Mouse (Mus musculus): Measurements from ENCODE around the gene Klk7.

The Klk7 gene

DNA sequence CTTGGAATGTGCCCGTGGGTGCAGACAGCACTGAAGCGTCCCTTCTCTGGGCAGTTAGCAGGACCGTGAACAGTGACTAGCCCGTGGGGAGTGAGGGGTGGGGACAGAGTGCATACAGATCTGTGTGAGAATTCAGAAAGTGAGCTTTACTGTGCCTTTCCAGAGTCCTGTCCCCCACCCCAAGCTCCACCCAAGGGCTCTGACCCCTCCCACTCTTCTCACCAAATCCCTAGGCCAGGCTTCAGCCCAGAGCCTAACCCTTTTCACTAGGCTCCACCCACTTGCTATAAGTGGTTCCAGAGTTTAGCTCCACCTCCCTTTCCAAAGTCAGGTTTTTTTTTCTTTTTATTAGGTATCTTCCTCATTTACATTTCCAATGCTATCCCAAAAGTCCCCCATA, 32.7 kb downstream of the Klk7 start:
- Histone ChIP-seq H3K4me1 (replicated peaks; ENCODE audit: low read depth, low read length) (peaks cover 11% of the 10 kb centered on the region; the same call in 1 of the 2 replicates), H3K9me3 (ENCODE audit: low read length) (peaks cover 5% of the 10 kb centered on the region; the same call in 1 of the 2 replicates), H3K36me3 (ENCODE audit: insufficient read depth, low read length) (no peaks in the 10 kb centered on the region), H3K27me3 (ENCODE audit: insufficient read depth, low read length) (no peaks in the 10 kb centered on the region), H3K4me3 (replicated peaks; ENCODE audit: low read length) (no peak overlapping the region)
- TF ChIP-seq POU5F1 (IDR thresholded peaks at IDR 0.05; ENCODE audit: borderline replicate concordance, low read length) (no peak), CTCF (conservative IDR thresholded peaks at IDR 0.05; ENCODE audit: low read length) (no peak), NANOG (IDR thresholded peaks at IDR 0.05; ENCODE audit: borderline replicate concordance, low read length) (no peak)

- Histone ChIP-seq H3K4me3 (replicated peaks; ENCODE audit: low read length) (no peak overlapping the region), H3K27me3 (ENCODE audit: insufficient read depth, low read length) (0 out of 2 replicates have a peak, but pooled peaks cover 2% of the 10 kb centered on the region), H3K4me1 (replicated peaks; ENCODE audit: low read depth, low read length) (peaks cover 36% of the 10 kb centered on the region), H3K36me3 (ENCODE audit: insufficient read depth, low read length) (no peaks in the 10 kb centered on the region), H3K9me3 (ENCODE audit: low read length) (no peaks in the 10 kb centered on the region)
- TF ChIP-seq CTCF (conservative IDR thresholded peaks at IDR 0.05; ENCODE audit: low read length) (no peak), NANOG (IDR thresholded peaks at IDR 0.05; ENCODE audit: borderline replicate concordance, low read length) (no peak), POU5F1 (IDR thresholded peaks at IDR 0.05; ENCODE audit: borderline replicate concordance, low read length) (no peak)
Measured at GRCm38 (mm10) chr7:43851616-43852015, 40.5 kb downstream of the Klk7 start.

GRCm38 (mm10) chr7:43854642-43855380, 43.7 kb downstream of the Klk7 start:
- no peaks in the 10 kb centered on the region for H3K9me3 ChIP-seq (ENCODE audit: low read length)
- H3K36me3 ChIP-seq (ENCODE audit: insufficient read depth, low read length), result no peaks in the 10 kb centered on the region
- peaks cover 4% of the 10 kb centered on the region; the same call in 1 of the 2 replicates for H3K27me3 ChIP-seq (ENCODE audit: insufficient read depth, low read length)

GRCm38 (mm10) chr7:43855709-43856108, 44.6 kb downstream of the Klk7 start:
- peaks cover 6% of the 10 kb centered on the region for H3K27me3 ChIP-seq (ENCODE audit: insufficient read depth, low read length)
- TF ChIP-seq POU5F1 (IDR thresholded peaks at IDR 0.05; ENCODE audit: borderline replicate concordance, low read length) (no peak), CTCF (conservative IDR thresholded peaks at IDR 0.05; ENCODE audit: low read length) (no peak), NANOG (IDR thresholded peaks at IDR 0.05; ENCODE audit: borderline replicate concordance, low read length) (no peak)
- peaks cover 47% of the 10 kb centered on the region for H3K4me1 ChIP-seq (replicated peaks; ENCODE audit: low read depth, low read length)
- no peaks in the 10 kb centered on the region for H3K9me3 ChIP-seq (ENCODE audit: low read length)
- H3K4me3 ChIP-seq (replicated peaks; ENCODE audit: low read length), result no peak overlapping the region
- H3K36me3 ChIP-seq (ENCODE audit: insufficient read depth, low read length), result no peaks in the 10 kb centered on the region

More at GRCm38 (mm10) chr7:43854642-43855380, 43.7 kb downstream of the Klk7 start:
- H3K4me3 ChIP-seq (replicated peaks; ENCODE audit: low read length), result no peak overlapping the region
- peaks cover 42% of the 10 kb centered on the region for H3K4me1 ChIP-seq (replicated peaks; ENCODE audit: low read depth, low read length)
- no peak for TF ChIP-seq CTCF (conservative IDR thresholded peaks at IDR 0.05; ENCODE audit: low read length)
- TF ChIP-seq POU5F1 (IDR thresholded peaks at IDR 0.05; ENCODE audit: borderline replicate concordance, low read length), result no peak
- no peak for TF ChIP-seq NANOG (IDR thresholded peaks at IDR 0.05; ENCODE audit: borderline replicate concordance, low read length)

DNA sequence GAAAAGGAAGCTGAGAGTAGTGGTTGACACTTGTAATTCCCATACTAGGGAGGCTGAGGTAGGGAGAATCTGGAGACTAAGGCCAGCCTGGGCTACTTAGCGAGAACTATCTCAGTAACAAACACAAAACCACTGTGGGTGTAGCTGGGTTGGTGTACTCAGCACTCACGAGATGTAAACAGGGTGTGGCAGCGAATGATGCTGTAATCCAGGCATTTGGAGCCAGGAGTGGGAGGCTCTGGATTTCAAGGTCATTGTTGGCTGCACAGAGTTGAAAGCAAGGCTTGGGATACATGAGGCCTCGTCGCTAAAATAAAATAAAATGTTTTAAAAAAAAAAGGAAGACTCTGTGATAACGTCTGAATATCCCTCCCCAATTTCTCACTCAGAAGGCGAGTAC, 45.2 kb downstream of the Klk7 start:
- Histone ChIP-seq H3K9me3 (ENCODE audit: low read length) (no peaks in the 10 kb centered on the region), H3K4me1 (replicated peaks; ENCODE audit: low read depth, low read length) (peaks cover 52% of the 10 kb centered on the region), H3K4me3 (replicated peaks; ENCODE audit: low read length) (no peak overlapping the region), H3K27me3 (ENCODE audit: insufficient read depth, low read length) (peaks cover 8% of the 10 kb centered on the region), H3K36me3 (ENCODE audit: insufficient read depth, low read length) (no peaks in the 10 kb centered on the region)
- no peak for TF ChIP-seq CTCF (conservative IDR thresholded peaks at IDR 0.05; ENCODE audit: low read length)
- no peak for TF ChIP-seq NANOG (IDR thresholded peaks at IDR 0.05; ENCODE audit: borderline replicate concordance, low read length)
- TF ChIP-seq POU5F1 (IDR thresholded peaks at IDR 0.05; ENCODE audit: borderline replicate concordance, low read length), result no peak

GRCm38 (mm10) chr7:43857501-43857900, 46.4 kb downstream of the Klk7 start:
- no peak overlapping the region for H3K4me3 ChIP-seq (replicated peaks; ENCODE audit: low read length)
- H3K4me1 ChIP-seq (replicated peaks; ENCODE audit: low read depth, low read length), result peaks cover 52% of the 10 kb centered on the region
- H3K36me3 ChIP-seq (ENCODE audit: insufficient read depth, low read length), result no peaks in the 10 kb centered on the region
- TF ChIP-seq CTCF (conservative IDR thresholded peaks at IDR 0.05; ENCODE audit: low read length) (no peak), POU5F1 (IDR thresholded peaks at IDR 0.05; ENCODE audit: borderline replicate concordance, low read length) (no peak), NANOG (IDR thresholded peaks at IDR 0.05; ENCODE audit: borderline replicate concordance, low read length) (no peak)
- H3K27me3 ChIP-seq (ENCODE audit: insufficient read depth, low read length), result peaks cover 9% of the 10 kb centered on the region
- no peaks in the 10 kb centered on the region for H3K9me3 ChIP-seq (ENCODE audit: low read length)

- TF ChIP-seq POU5F1 (IDR thresholded peaks at IDR 0.05; ENCODE audit: borderline replicate concordance, low read length), result no peak
- TF ChIP-seq NANOG (IDR thresholded peaks at IDR 0.05; ENCODE audit: borderline replicate concordance, low read length), result no peak
- no peak for TF ChIP-seq CTCF (conservative IDR thresholded peaks at IDR 0.05; ENCODE audit: low read length)
- no peaks in the 10 kb centered on the region for H3K9me3 ChIP-seq (ENCODE audit: low read length)
- peaks cover 32% of the 10 kb centered on the region for H3K4me1 ChIP-seq (replicated peaks; ENCODE audit: low read depth, low read length)
- peaks cover 9% of the 10 kb centered on the region for H3K27me3 ChIP-seq (ENCODE audit: insufficient read depth, low read length)
- no peak overlapping the region for H3K4me3 ChIP-seq (replicated peaks; ENCODE audit: low read length)
- H3K36me3 ChIP-seq (ENCODE audit: insufficient read depth, low read length), result no peaks in the 10 kb centered on the region
Measured at GRCm38 (mm10) chr7:43860411-43860810, 49.3 kb downstream of the Klk7 start.
